Comparison of ENCODE assay signal across 17 mouse cellular contexts in the genomic region with DNA sequence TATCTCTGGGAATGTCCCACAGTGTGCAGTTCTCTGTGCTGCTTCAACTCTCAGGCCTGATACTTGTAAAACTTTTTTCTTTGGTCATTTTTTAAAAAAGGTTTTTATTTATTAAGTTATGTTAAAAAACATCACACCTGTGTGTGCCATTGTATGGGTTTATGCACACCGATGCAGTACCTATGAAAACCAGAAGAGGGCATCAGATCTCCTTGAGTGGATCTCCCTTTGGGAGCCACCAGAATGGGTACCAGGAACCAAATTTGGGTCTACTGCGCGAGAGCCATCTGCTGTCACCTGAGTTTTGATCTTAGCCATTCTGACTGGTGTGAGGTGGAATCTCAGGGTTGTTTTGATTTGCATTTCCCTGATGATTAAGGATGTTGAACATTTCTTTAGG. TPM values are rescaled to one million over a fixed set of nuclear protein-coding genes. Genes with fewer than 3 reads are reported as not detected.
DNase-seq lines count a peak whose midpoint lies in the region; ATAC-seq and TF ChIP-seq lines count a peak whose summit lies in the region.
"Had no signal": no experiment of that assay in that cellular context is flagged by ENCODE, and none has a peak within 500 bp of the region (broad histone marks: within the 10 kb centered on the region; RNA-seq: fewer than 3 reads in every experiment).

No protein-coding gene starts in this region.

- no peaks in the 10 kb centered on the region for H3K27me3 ChIP-seq in cerebellum, adult 2 months (ENCODE audit: control insufficient read depth, insufficient read depth, low read length)
- no peaks in the 10 kb centered on the region for H3K27me3 ChIP-seq in liver, postnatal 0 days (ENCODE audit: insufficient read depth, low read length)
- H3K27me3 ChIP-seq in splenic B cell, adult 2 months (ENCODE audit: control insufficient read depth, insufficient read depth, low read length, poor library complexity, severe bottlenecking) = no peaks in the 10 kb centered on the region
- H3K27me3 ChIP-seq: forebrain, embryonic 13.5 days; hindbrain, embryonic 13.5 days; liver, embryonic 15.5 days; midbrain, embryonic 12.5 days; neural tube, embryonic 13.5 days had no signal

- 69% methylated on average over 3 of the region's 3 CpGs for WGBS in cerebellum, adult 2 months
- WGBS in liver, postnatal 0 days (ENCODE audit: insufficient replicate concordance) = 62% methylated on average over 3 of the region's 3 CpGs

- DNase-seq in cerebellum, adult 2 months = no peak
- no peak for DNase-seq in cerebellum, adult 9-11 months
- no peak for DNase-seq in liver, postnatal 0 days
- DNase-seq in liver = no peak
- peak; percentile 6 for DNase-seq in MEL-GATA-1-ER (ENCODE audit: extremely low read depth, low read depth)
- peak; percentile 6 for DNase-seq in splenic B cell, adult 2 months (ENCODE audit: low read depth, low spot score)
- no peak for DNase-seq in heart, postnatal 4 days
- DNase-seq in cerebellum, adult 11-12 months = no peak
- DNase-seq: right cerebral cortex, postnatal 4 days had no signal

- no peak for TF ChIP-seq EP300 in liver, postnatal 0 days (IDR thresholded peaks at IDR 0.05; ENCODE audit: low read depth)

- peaks cover 16% of the 10 kb centered on the region; the same call in 1 of the 2 replicates for H3K4me1 ChIP-seq in cerebellum, adult 2 months (ENCODE audit: control insufficient read depth, insufficient read depth, low read length)
- H3K4me1 ChIP-seq in liver, postnatal 0 days (ENCODE audit: insufficient read depth) = no peaks in the 10 kb centered on the region
- H3K4me1 ChIP-seq: forebrain, embryonic 13.5 days; hindbrain, embryonic 13.5 days; liver, embryonic 15.5 days; midbrain, embryonic 12.5 days; neural tube, embryonic 13.5 days had no signal

- 0 out of 2 replicates have a peak, but pooled peaks have one; percentile 26 for TF ChIP-seq CTCF in cerebellum, adult 2 months (IDR thresholded peaks at IDR 0.05; ENCODE audit: borderline replicate concordance, insufficient read depth, low read depth, low read length)
- peak; percentile 52 for TF ChIP-seq CTCF in liver, postnatal 0 days (IDR thresholded peaks at IDR 0.05; ENCODE audit: low read depth)

- TF ChIP-seq POLR2A in cerebellum, adult 2 months (IDR thresholded peaks at IDR 0.05; ENCODE audit: borderline replicate concordance, insufficient read depth, low read length) = no peak

- ATAC-seq in liver, postnatal 0 days = no peak
- ATAC-seq: forebrain, embryonic 13.5 days had no signal

- no peak overlapping the region for H3K4me2 ChIP-seq in liver, postnatal 0 days (ENCODE audit: low read depth, low read length)
- H3K4me2 ChIP-seq: forebrain, embryonic 13.5 days; hindbrain, embryonic 13.5 days; liver, embryonic 15.5 days; midbrain, embryonic 12.5 days; neural tube, embryonic 13.5 days had no signal

- no peak overlapping the region for H3K9ac ChIP-seq in liver, postnatal 0 days (replicated peaks)
- H3K9ac ChIP-seq: forebrain, embryonic 13.5 days; hindbrain, embryonic 13.5 days; liver, embryonic 15.5 days; midbrain, embryonic 12.5 days; neural tube, embryonic 13.5 days had no signal

- H3K36me3 ChIP-seq in liver, postnatal 0 days (replicated peaks; ENCODE audit: insufficient read depth, low read length) = no peaks in the 10 kb centered on the region
- no peaks in the 10 kb centered on the region for H3K36me3 ChIP-seq in splenic B cell, adult 2 months (ENCODE audit: control insufficient read depth, insufficient read depth, low read length, poor library complexity, severe bottlenecking)
- H3K36me3 ChIP-seq: hindbrain, embryonic 13.5 days; liver, embryonic 15.5 days; midbrain, embryonic 12.5 days; neural tube, embryonic 13.5 days had no signal

- no peak overlapping the region for H3K27ac ChIP-seq in cerebellum, adult 2 months (ENCODE audit: insufficient read depth, low read length)
- no peak overlapping the region for H3K27ac ChIP-seq in liver, postnatal 0 days (ENCODE audit: low read depth)
- H3K27ac ChIP-seq: forebrain, embryonic 13.5 days; hindbrain, embryonic 13.5 days; liver, embryonic 15.5 days; midbrain, embryonic 12.5 days; neural tube, embryonic 13.5 days had no signal

- H3K4me3 ChIP-seq in cerebellum, adult 2 months (replicated peaks; ENCODE audit: insufficient read depth, low read depth, low read length) = no peak overlapping the region
- H3K4me3 ChIP-seq in liver, postnatal 0 days (ENCODE audit: low read depth, low read length) = no peak overlapping the region
- H3K4me3 ChIP-seq: forebrain, embryonic 13.5 days; hindbrain, embryonic 13.5 days; liver, embryonic 15.5 days; midbrain, embryonic 12.5 days; neural tube, embryonic 13.5 days had no signal

- H3K9me3 ChIP-seq in liver, postnatal 0 days (ENCODE audit: low read length) = no peaks in the 10 kb centered on the region
- H3K9me3 ChIP-seq: forebrain, embryonic 13.5 days; hindbrain, embryonic 13.5 days; liver, embryonic 15.5 days; midbrain, embryonic 12.5 days; neural tube, embryonic 13.5 days had no signal

RNA-seq across cellular contexts. Expression of a gene that starts 12.9 kb away (rescaled TPM):
- polyA plus RNA-seq in cerebellum, adult 2 months (2012; rRNA removed) = 31.9 and 40.9 TPM in 2 replicates
- polyA plus RNA-seq in liver, postnatal 0 days (2015; fragmentation: Nextera tagmentation; extraction: Ambion mirVana) = 0.90 and 1.0 TPM in 2 replicates
- total RNA-seq in heart, postnatal 4 days (2021) = 1 to 10 TPM; 5.5 to 8.1 TPM

RNA-seq across cellular contexts. Expression of a gene that starts 28.6 kb away (rescaled TPM):
- not detected in 2 replicates for polyA plus RNA-seq in cerebellum, adult 2 months (2012; rRNA removed)
- polyA plus RNA-seq in liver, postnatal 0 days (2015; fragmentation: Nextera tagmentation; extraction: Ambion mirVana) = not detected in 2 replicates
- not detected for total RNA-seq in heart, postnatal 4 days (2021)
- total RNA-seq: left cerebral cortex, postnatal 10 days had no signal
- polyA plus RNA-seq: embryonic facial prominence, embryonic 11.5 days; forebrain, embryonic 13.5 days; hindbrain, embryonic 13.5 days; liver, embryonic 15.5 days; midbrain, embryonic 12.5 days; neural tube, embryonic 13.5 days; stomach, embryonic 16.5 days had no signal

Comparison
In these comparisons a context has a peak if more than half of its experiments do, and no peak if none do; other contexts are left out.
1. DNase-seq: peak in MEL-GATA-1-ER (single experiment) and splenic B cell, adult 2 months (single experiment); none in cerebellum, adult 2 months (0 of 2), cerebellum, adult 9-11 months (single experiment), liver, postnatal 0 days (single experiment), liver (single experiment), heart, postnatal 4 days (single experiment) and cerebellum, adult 11-12 months (single experiment).
2. RNA of a gene that starts 12.9 kb away (polyA plus RNA-seq): 31.9 to 40.9 TPM in cerebellum, adult 2 months; 0.90 to 1.0 TPM in liver, postnatal 0 days; every median in the first group is over 10 times any median in the second.